Mouse (Mus musculus): ENCODE results near the gene Cntd1.

Gene Cntd1

GRCm38 (mm10) chr11:101278223-101279192 lies at the start of gene Cntd1, which contains the start of gene Coa3:
Gene Cntd1, plus strand, starts transcription at chr11:101279012.
Gene Coa3, minus strand, starts transcription at chr11:101279114.
- DNase-seq = peak; percentile 93

GRCm38 (mm10) chr11:101229361-101229900 lies 49.4 kb upstream of the Cntd1 start:
- peak; percentile 66 for DNase-seq

GRCm38 (mm10) chr11:101230061-101230511 lies 48.7 kb upstream of the Cntd1 start:
- peak; percentile 81 for DNase-seq

GRCm38 (mm10) chr11:101230526-101230925 lies 48.3 kb upstream of the Cntd1 start:
- no peak for DNase-seq

GRCm38 (mm10) chr11:101230991-101231871 lies 47.6 kb upstream of the Cntd1 start:
- peak; percentile 90 for DNase-seq

- peak; percentile 81 for DNase-seq
These were observed 46.6 kb upstream of the Cntd1 start for GRCm38 (mm10) chr11:101232010-101232839.

- DNase-seq = no peak
These were observed 45.6 kb upstream of the Cntd1 start for GRCm38 (mm10) chr11:101233240-101233639.

- DNase-seq = no peak
These were observed 44.7 kb upstream of the Cntd1 start for GRCm38 (mm10) chr11:101234124-101234523.

GRCm38 (mm10) chr11:101235429-101235828 lies 43.4 kb upstream of the Cntd1 start:
- DNase-seq = no peak

GRCm38 (mm10) chr11:101236782-101237181 lies 42.0 kb upstream of the Cntd1 start:
- no peak for DNase-seq

GRCm38 (mm10) chr11:101238071-101238647 lies 40.7 kb upstream of the Cntd1 start:
- DNase-seq = peak; percentile 70

GRCm38 (mm10) chr11:101245071-101245470 lies 33.7 kb upstream of the Cntd1 start:
- DNase-seq = peak; percentile 54

- peak; percentile 90 for DNase-seq
These were observed 32.7 kb upstream of the Cntd1 start, which contains the start of gene Ramp2 for GRCm38 (mm10) chr11:101245855-101246701. Gene Ramp2, plus strand, starts transcription at chr11:101246028.

- DNase-seq = no peak
These were observed 32.2 kb upstream of the Cntd1 start for GRCm38 (mm10) chr11:101246702-101247012.

- no peak for DNase-seq
These were observed 31.2 kb upstream of the Cntd1 start for GRCm38 (mm10) chr11:101247521-101248030.

- peak; percentile 80 for DNase-seq
These were observed 30.4 kb upstream of the Cntd1 start for GRCm38 (mm10) chr11:101248258-101248994.

- DNase-seq = no peak
These were observed 27.8 kb upstream of the Cntd1 start for GRCm38 (mm10) chr11:101251031-101251430.

- no peak for DNase-seq
These were observed 25.9 kb upstream of the Cntd1 start for GRCm38 (mm10) chr11:101252941-101253340.

- peak; percentile 92 for DNase-seq
These were observed 25.0 kb upstream of the Cntd1 start, which contains the start of gene Vps25 for GRCm38 (mm10) chr11:101253613-101254389. Gene Vps25, plus strand, starts transcription at chr11:101253707.

Data from lung, postnatal 10 days (tissue).